Mouse (Mus musculus) bone marrow, adult 2 months (tissue): ENCODE measurements around the gene Cpe. TPM values are rescaled to one million over a fixed set of nuclear protein-coding genes. Genes with fewer than 3 reads are reported as not detected.

Source experiments
- H3K27ac ChIP-seq: fragments of 200-500 bp; 2 replicates; pipeline ENCODE4 v1.5.1; 2012; ENCODE audit warnings: low read depth, mild to moderate bottlenecking, control low read depth, inconsistent platforms, low read length; ENCODE audit not compliant: control insufficient read depth, poor library complexity, insufficient read depth
- H3K4me1 ChIP-seq: fragments of 200-500 bp; 2 replicates; pipeline ENCODE4 v1.6.1; 2011; ENCODE audit warnings: low read length; ENCODE audit not compliant: control insufficient read depth, insufficient read depth
- H3K4me3 ChIP-seq: fragments of 200-500 bp; replicated peaks from 2 replicates; pipeline ENCODE3; 2011; ENCODE audit warnings: mild to moderate bottlenecking, low read depth, low read length, control low read depth; ENCODE audit not compliant: control insufficient read depth
- CTCF ChIP-seq: fragments of 200-500 bp; IDR thresholded peaks from 2 replicates; pipeline ENCODE4 v1.5.1; 2011; ENCODE audit warnings: low read length, control low read depth; ENCODE audit not compliant: control insufficient read depth, insufficient read depth
- POLR2A ChIP-seq: fragments of 200-500 bp; IDR thresholded peaks from 2 replicates; pipeline ENCODE4 v1.6.1; 2011; ENCODE audit warnings: low read depth, mild to moderate bottlenecking, control low read depth, low read length, borderline replicate concordance; ENCODE audit not compliant: control insufficient read depth
- WGBS: fragments of 180-500 bp; shearing (Covaris S2); methylation state at CpG from one replicate; pipeline ENCODE4 v1.1.7; 2018; 5-methylcytosine and 5-hydroxymethylcytosine counted together
- polyA plus RNA-seq: library from polyadenylated mRNA; stranded (reverse); fragments of >200 nt; gene quantifications from 2 replicates; pipeline ENCODE4 v1.2.4, GENCODE M21; 2011; ENCODE audit warnings: low replicate concordance; ENCODE audit not compliant: missing spikeins, insufficient read depth, insufficient read length

Gene Cpe
- 6.2 and 8.6 TPM in 2 replicates for polyA plus RNA-seq

DNA sequence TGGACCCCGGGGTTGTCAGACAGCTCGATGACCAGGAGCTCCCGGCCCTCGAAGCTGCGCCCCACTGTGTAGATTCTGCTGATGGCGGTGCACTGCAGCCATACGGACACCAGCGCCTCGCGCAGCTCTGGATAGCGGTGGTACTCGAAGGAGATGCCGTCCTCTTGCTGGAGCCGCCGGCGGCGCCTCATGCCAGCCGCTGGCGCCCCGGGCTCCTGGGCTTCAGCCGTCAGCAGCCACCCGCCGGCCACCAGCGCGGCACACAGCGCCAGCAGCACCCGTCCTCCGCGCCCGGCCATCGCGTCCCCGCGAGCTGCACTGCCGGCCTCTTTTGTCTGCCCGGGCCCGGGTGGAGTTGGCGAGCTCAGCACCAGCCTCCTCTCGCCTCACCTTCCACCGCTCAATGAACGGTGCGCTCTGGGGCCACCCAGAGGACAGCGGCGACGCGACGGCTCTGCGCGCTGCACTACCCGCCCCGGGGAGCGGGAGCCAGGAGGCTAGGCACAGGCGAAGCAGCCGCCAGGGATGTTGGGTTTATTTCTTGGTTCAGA lies at the start of gene Cpe:
Gene Cpe (minus strand): TSS at position 404 of the 551 bp plus-strand sequence.
- under 1% methylated on average over 54 of the region's 54 CpGs for WGBS
- Histone ChIP-seq H3K27ac (no peak within 1 kb of the TSS), H3K4me1 (no peaks in the 10 kb centered on the region), H3K4me3 (no peak within 1 kb of the TSS)
- TF ChIP-seq POLR2A (no peak), CTCF (no peak)

DNA sequence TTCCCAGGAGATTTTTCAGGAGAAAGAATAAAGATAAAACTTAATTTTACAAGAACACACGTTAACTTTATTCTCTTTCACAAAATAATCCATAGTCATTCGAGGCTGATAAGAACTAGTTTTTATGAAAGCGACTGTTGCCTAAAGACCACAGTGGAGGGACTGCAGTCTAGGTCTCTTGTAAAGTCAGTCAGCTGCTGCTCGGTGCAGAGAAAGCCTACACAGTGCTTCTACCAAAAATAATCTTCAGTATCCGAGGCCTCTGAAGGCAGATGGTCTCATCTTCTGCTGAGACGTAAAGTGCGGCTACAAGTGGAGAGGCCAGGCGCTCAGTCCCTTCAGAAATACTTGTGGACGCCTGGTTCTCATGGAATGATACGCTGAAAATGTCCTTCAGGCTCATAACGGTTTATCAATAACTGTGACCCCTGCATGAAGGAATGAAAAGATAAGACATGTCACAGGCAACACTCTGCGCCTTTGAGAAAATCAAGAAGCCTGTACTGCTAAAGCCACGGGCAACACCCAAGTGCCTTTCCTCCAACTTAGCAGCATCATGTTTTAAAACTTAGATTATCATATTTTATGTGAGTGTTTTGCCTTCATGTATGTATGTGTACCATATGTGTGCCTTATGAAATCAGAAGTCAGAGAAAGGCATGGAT lies 47.8 kb upstream of the Cpe start:
- Histone ChIP-seq H3K4me3 (no peak overlapping the region), H3K4me1 (no peaks in the 10 kb centered on the region), H3K27ac (no peak overlapping the region)
- TF ChIP-seq POLR2A (no peak), CTCF (no peak)
- 70% methylated on average over 13 of the region's 13 CpGs for WGBS

DNA sequence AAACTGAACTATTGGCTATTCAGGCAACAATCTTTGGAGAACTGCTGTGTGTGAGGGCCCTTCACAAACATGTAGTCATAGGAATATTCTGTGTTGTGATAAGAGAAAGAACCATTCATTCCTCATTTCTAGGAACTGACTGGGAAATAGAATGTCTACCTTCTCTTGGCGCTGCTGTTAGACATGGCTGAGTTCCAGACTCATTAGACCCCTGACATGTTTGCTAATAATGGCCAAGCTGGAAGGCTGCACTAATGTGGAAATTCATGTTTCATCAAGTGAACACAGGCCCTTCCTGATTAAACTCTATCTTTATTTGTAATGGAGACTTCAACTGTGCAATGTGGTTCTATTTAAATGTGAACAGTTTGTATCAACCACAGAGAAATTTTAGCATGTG lies 46.1 kb upstream of the Cpe start:
- WGBS: 83% methylated on average over 1 of the region's 1 CpGs
- Histone ChIP-seq H3K27ac (no peak overlapping the region), H3K4me3 (no peak overlapping the region), H3K4me1 (no peaks in the 10 kb centered on the region)
- TF ChIP-seq CTCF: no peak
- TF ChIP-seq POLR2A: no peak

DNA sequence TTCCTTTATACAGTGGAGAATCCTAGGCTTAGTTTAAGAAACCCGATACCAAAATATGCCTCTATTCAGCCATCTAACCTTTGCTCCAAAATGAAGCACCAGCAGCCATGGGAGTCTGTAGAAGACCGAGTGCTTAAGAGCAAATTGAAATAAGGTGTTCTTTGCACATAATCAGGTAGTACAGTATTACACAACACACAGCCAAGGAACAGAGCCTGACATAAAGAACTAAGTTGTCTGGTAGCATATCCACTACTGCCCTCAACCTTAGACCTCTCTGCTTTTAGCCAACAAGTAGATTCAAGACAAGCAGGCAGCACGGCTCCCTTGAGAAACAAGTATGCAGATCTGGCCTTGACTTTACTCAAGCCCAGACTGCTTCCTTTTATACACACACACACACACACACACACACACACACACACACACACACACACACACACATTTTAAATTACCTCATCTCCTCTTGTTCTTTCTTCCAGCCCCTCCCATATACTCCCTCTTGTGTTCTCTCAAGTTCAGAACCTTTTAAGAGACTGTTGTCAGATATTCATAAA lies 44.0 kb upstream of the Cpe start:
- Histone ChIP-seq H3K4me1 (peaks cover 3% of the 10 kb centered on the region; the same call in 1 of the 2 replicates), H3K4me3 (no peak overlapping the region), H3K27ac (no peak overlapping the region)
- TF ChIP-seq CTCF (no peak), POLR2A (no peak)
- WGBS: 68% methylated on average over 3 of the region's 3 CpGs

DNA sequence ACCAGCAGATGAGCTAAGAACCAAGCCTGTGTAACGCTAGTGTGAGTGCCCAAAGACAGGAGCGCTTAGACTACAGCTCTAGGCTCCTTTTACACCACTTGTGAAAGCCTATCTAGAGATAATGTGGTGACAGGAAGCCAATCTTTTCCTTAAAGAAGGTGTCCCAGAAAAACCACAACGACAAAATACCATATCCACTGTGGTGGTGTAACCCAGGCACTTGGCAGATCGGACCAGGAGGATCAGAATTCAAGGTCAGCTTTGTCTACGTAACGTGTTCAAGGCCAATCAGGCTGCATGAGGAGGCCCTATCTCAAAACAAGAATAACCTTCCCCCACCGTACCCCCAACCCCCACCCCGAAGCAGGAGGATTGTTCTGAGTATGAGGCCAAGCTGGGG lies 42.3 kb upstream of the Cpe start:
- WGBS: 55% methylated on average over 8 of the region's 8 CpGs
- Histone ChIP-seq H3K4me3 (no peak overlapping the region), H3K4me1 (peaks cover 3% of the 10 kb centered on the region; the same call in 1 of the 2 replicates), H3K27ac (no peak overlapping the region)
- TF ChIP-seq CTCF: no peak
- no peak for TF ChIP-seq POLR2A

DNA sequence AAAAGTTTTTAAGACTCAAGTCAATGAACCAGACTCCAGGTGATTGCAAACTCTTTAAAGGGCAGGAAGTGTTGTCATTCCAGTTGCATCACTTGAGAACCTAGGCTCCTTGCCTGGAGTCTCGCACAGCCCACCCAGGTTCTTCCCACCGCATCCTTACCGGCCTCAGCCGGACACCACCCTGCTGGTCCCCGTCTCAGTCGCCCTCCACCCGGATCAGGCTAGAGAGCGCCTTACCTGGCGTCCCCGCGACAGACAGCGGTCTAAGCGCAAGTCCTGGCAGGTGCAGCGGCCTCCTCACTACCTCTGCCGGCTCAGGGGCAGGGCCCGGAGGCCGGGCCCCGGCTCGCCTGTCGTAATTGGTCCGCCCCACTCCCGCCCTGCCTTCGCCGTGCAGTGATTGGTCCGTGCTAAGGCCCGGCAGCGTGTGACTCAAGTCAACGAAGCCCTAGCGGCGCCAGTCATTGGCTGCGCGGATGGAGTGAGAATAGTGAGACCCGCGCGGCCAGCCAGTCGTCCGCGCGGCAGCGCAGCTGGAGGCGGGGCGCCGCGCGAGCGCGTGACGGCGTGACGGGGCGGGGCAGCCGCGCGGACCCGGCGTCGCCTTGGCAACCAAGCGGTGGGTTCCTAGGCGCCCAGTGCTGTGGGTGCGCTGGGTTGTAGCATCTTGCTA lies 40.6 kb upstream of the Cpe start, which contains the start of gene Msmo1:
Gene Msmo1 (minus strand): TSS at position 522 of the 673 bp plus-strand sequence.
- TF ChIP-seq CTCF (no peak), POLR2A (peak; percentile 72; the same call in 1 of the 2 replicates)
- Histone ChIP-seq H3K27ac (peak within 1 kb of the TSS; percentile 74), H3K4me3 (peak within 1 kb of the TSS; percentile 92), H3K4me1 (peaks cover 3% of the 10 kb centered on the region; the same call in 1 of the 2 replicates)
- 1% methylated on average over 60 of the region's 60 CpGs for WGBS

DNA sequence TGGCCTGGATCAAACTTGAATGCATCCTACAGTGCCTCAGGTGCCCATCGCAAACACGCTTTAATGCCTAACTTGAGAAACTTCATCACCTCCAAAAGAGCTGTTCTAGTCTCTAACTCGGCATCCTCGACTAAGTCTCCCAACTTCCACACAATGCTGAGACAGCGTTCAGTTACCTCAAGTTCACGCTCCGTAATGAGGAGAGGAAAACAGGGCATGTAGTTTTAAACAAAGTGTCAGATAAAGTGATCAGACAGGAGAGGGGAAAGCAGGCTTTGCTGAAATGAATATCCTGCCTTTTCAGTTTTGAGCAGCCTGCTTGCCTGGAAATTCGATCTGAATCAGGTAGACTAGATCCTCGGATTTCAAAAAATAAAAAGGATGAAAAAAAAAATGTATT lies 39.7 kb upstream of the Cpe start:
- peaks cover 3% of the 10 kb centered on the region; the same call in 1 of the 2 replicates for H3K4me1 ChIP-seq
- WGBS: 17% methylated on average over 9 of the region's 9 CpGs
- peak overlapping the region; percentile 92 for H3K4me3 ChIP-seq
- H3K27ac ChIP-seq: no peak overlapping the region
- TF ChIP-seq POLR2A (no peak), CTCF (no peak)

DNA sequence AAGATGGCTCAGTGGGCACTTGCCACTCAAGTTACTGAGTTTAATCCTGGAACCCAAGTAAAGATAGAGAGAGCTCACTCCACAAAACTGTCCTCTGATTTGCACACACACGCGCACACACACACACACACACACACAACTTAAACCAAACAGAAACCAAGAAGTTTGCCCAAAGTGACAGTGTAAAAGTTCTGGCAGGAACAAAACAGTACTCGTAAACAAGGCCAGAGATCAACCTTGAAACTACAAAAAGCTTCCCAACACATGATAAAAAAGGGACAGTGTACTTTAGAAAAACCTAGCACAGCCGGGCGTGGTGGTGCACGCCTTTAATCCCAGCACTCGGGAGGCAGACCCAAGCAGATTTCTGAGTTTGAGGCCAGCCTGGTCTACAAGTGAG lies 35.3 kb upstream of the Cpe start:
- peaks cover 3% of the 10 kb centered on the region; the same call in 1 of the 2 replicates for H3K4me1 ChIP-seq
- WGBS: 89% methylated on average over 7 of the region's 7 CpGs
- no peak for TF ChIP-seq CTCF
- no peak for TF ChIP-seq POLR2A
- no peak overlapping the region for H3K27ac ChIP-seq
- no peak overlapping the region for H3K4me3 ChIP-seq
